Mouse (Mus musculus): ENCODE measurements around the gene Lpin2. TPM values are rescaled to one million over a fixed set of nuclear protein-coding genes. Genes with fewer than 3 reads are reported as not detected.

The Lpin2 gene
- polyA plus RNA-seq, 1 experiment from 2014 or later, result 45.6 TPM

- no peak overlapping the region for H3K9ac ChIP-seq (ENCODE audit: low read depth, low read length)
- H3K4me1 ChIP-seq (replicated peaks; ENCODE audit: insufficient read depth, low read length), result peaks cover 17% of the 10 kb centered on the region; the same call in 1 of the 2 replicates
- peak; percentile 24 for ATAC-seq (replicated peaks; ENCODE audit: low FRiP score, low read depth)
- H3K27ac ChIP-seq, result peak overlapping the region; percentile 76
- WGBS, result 53% methylated on average over 16 of the region's 16 CpGs
- no peak overlapping the region for H3K4me3 ChIP-seq (replicated peaks; ENCODE audit: low read depth, low read length)
- DNase-seq (ENCODE audit: low spot score), result peak; percentile 25
- H3K27me3 ChIP-seq (ENCODE audit: insufficient read depth, low read length), result no peaks in the 10 kb centered on the region
- TF ChIP-seq CTCF (IDR thresholded peaks at IDR 0.05; ENCODE audit: low read depth), result peak; percentile 23; the same call in 1 of the 2 replicates
- H3K4me2 ChIP-seq (ENCODE audit: low read length), result no peak overlapping the region
- no peaks in the 10 kb centered on the region for H3K9me3 ChIP-seq (replicated peaks; ENCODE audit: low read length)
- peaks cover 24% of the 10 kb centered on the region for H3K36me3 ChIP-seq (ENCODE audit: insufficient read depth, low read length)
Observed at GRCm38 (mm10) chr17:71250819-71251600, 68.7 kb downstream of the Lpin2 start.

- Histone ChIP-seq H3K9me3 (replicated peaks; ENCODE audit: low read length) (no peaks in the 10 kb centered on the region), H3K27ac (peak overlapping the region; percentile 76), H3K9ac (ENCODE audit: low read depth, low read length) (no peak overlapping the region), H3K27me3 (ENCODE audit: insufficient read depth, low read length) (no peaks in the 10 kb centered on the region), H3K36me3 (ENCODE audit: insufficient read depth, low read length) (peaks cover 18% of the 10 kb centered on the region), H3K4me1 (replicated peaks; ENCODE audit: insufficient read depth, low read length) (peaks cover 17% of the 10 kb centered on the region; the same call in 1 of the 2 replicates), H3K4me3 (replicated peaks; ENCODE audit: low read depth, low read length) (no peak overlapping the region), H3K4me2 (ENCODE audit: low read length) (no peak overlapping the region)
- WGBS, result 25% methylated on average over 6 of the region's 6 CpGs
- ATAC-seq (replicated peaks; ENCODE audit: low FRiP score, low read depth), result peak; percentile 53; the same call in 1 of the 2 replicates
- no peak for TF ChIP-seq CTCF (IDR thresholded peaks at IDR 0.05; ENCODE audit: low read depth)
- peak; percentile 61 for DNase-seq (ENCODE audit: low spot score)
Observed at GRCm38 (mm10) chr17:71251601-71252001, 69.2 kb downstream of the Lpin2 start.

- peaks cover 17% of the 10 kb centered on the region; the same call in 1 of the 2 replicates for H3K4me1 ChIP-seq (replicated peaks; ENCODE audit: insufficient read depth, low read length)
- DNase-seq (ENCODE audit: low spot score), result no peak
- H3K4me3 ChIP-seq (replicated peaks; ENCODE audit: low read depth, low read length), result no peak overlapping the region
- no peaks in the 10 kb centered on the region for H3K9me3 ChIP-seq (replicated peaks; ENCODE audit: low read length)
- peak overlapping the region; percentile 37; the same call in 1 of the 2 replicates for H3K27ac ChIP-seq
- TF ChIP-seq CTCF (IDR thresholded peaks at IDR 0.05; ENCODE audit: low read depth), result no peak
- peaks cover 13% of the 10 kb centered on the region for H3K36me3 ChIP-seq (ENCODE audit: insufficient read depth, low read length)
- H3K4me2 ChIP-seq (ENCODE audit: low read length), result no peak overlapping the region
- H3K27me3 ChIP-seq (ENCODE audit: insufficient read depth, low read length), result no peaks in the 10 kb centered on the region
- WGBS, result 63% methylated on average over 9 of the region's 9 CpGs
- no peak for ATAC-seq (replicated peaks; ENCODE audit: low FRiP score, low read depth)
- H3K9ac ChIP-seq (ENCODE audit: low read depth, low read length), result no peak overlapping the region
Observed at GRCm38 (mm10) chr17:71252101-71252500, 69.7 kb downstream of the Lpin2 start.

- Histone ChIP-seq H3K9me3 (replicated peaks; ENCODE audit: low read length) (no peaks in the 10 kb centered on the region), H3K27me3 (ENCODE audit: insufficient read depth, low read length) (no peaks in the 10 kb centered on the region), H3K4me3 (replicated peaks; ENCODE audit: low read depth, low read length) (no peak overlapping the region), H3K4me1 (replicated peaks; ENCODE audit: insufficient read depth, low read length) (peaks cover 17% of the 10 kb centered on the region; the same call in 1 of the 2 replicates), H3K9ac (ENCODE audit: low read depth, low read length) (no peak overlapping the region), H3K4me2 (ENCODE audit: low read length) (no peak overlapping the region), H3K36me3 (ENCODE audit: insufficient read depth, low read length) (0 out of 2 replicates have a peak, but pooled peaks cover 4% of the 10 kb centered on the region), H3K27ac (no peak overlapping the region)
- DNase-seq (ENCODE audit: low spot score) (no peak), ATAC-seq (replicated peaks; ENCODE audit: low FRiP score, low read depth) (no peak)
- no peak for TF ChIP-seq CTCF (IDR thresholded peaks at IDR 0.05; ENCODE audit: low read depth)
- 72% methylated on average over 2 of the region's 2 CpGs for WGBS
Observed at GRCm38 (mm10) chr17:71253391-71253790, 71.0 kb downstream of the Lpin2 start.

GRCm38 (mm10) chr17:71254106-71254505 lies 71.7 kb downstream of the Lpin2 start:
- Histone ChIP-seq H3K9ac (ENCODE audit: low read depth, low read length) (no peak overlapping the region), H3K27me3 (ENCODE audit: insufficient read depth, low read length) (no peaks in the 10 kb centered on the region), H3K27ac (peak overlapping the region; percentile 56; the same call in 1 of the 2 replicates), H3K36me3 (ENCODE audit: insufficient read depth, low read length) (no peaks in the 10 kb centered on the region), H3K4me2 (ENCODE audit: low read length) (no peak overlapping the region), H3K4me3 (replicated peaks; ENCODE audit: low read depth, low read length) (no peak overlapping the region), H3K4me1 (replicated peaks; ENCODE audit: insufficient read depth, low read length) (peaks cover 17% of the 10 kb centered on the region; the same call in 1 of the 2 replicates), H3K9me3 (replicated peaks; ENCODE audit: low read length) (no peaks in the 10 kb centered on the region)
- DNase-seq (ENCODE audit: low spot score) (no peak), ATAC-seq (replicated peaks; ENCODE audit: low FRiP score, low read depth) (no peak)
- TF ChIP-seq CTCF (IDR thresholded peaks at IDR 0.05; ENCODE audit: low read depth), result no peak
- 50% methylated on average over 5 of the region's 5 CpGs for WGBS

GRCm38 (mm10) chr17:71254736-71255135 lies 72.4 kb downstream of the Lpin2 start:
- Histone ChIP-seq H3K4me1 (replicated peaks; ENCODE audit: insufficient read depth, low read length) (peaks cover 17% of the 10 kb centered on the region; the same call in 1 of the 2 replicates), H3K36me3 (ENCODE audit: insufficient read depth, low read length) (no peaks in the 10 kb centered on the region), H3K27ac (peak overlapping the region; percentile 56; the same call in 1 of the 2 replicates), H3K9ac (ENCODE audit: low read depth, low read length) (no peak overlapping the region), H3K9me3 (replicated peaks; ENCODE audit: low read length) (no peaks in the 10 kb centered on the region), H3K27me3 (ENCODE audit: insufficient read depth, low read length) (no peaks in the 10 kb centered on the region), H3K4me2 (ENCODE audit: low read length) (no peak overlapping the region), H3K4me3 (replicated peaks; ENCODE audit: low read depth, low read length) (no peak overlapping the region)
- peak; percentile 69 for TF ChIP-seq CTCF (IDR thresholded peaks at IDR 0.05; ENCODE audit: low read depth)
- ATAC-seq (replicated peaks; ENCODE audit: low FRiP score, low read depth) (no peak), DNase-seq (ENCODE audit: low spot score) (peak; percentile 51)
- WGBS, result 41% methylated on average over 6 of the region's 6 CpGs
